Mouse (Mus musculus) olfactory bulb, adult 2 months (tissue): ENCODE results near the gene A930017K11Rik. TPM values are rescaled to one million over a fixed set of nuclear protein-coding genes. Genes with fewer than 3 reads are reported as not detected.

Experiments
- H3K27ac ChIP-seq: fragments of 200-500 bp; 2 replicates; pipeline ENCODE4 v1.5.1; 2012; ENCODE audit warnings: low read depth, low read length; ENCODE audit not compliant: insufficient read depth
- H3K4me1 ChIP-seq: fragments of 200-500 bp; 2 replicates; pipeline ENCODE4 v1.6.1; 2012; ENCODE audit warnings: low read length; ENCODE audit not compliant: control insufficient read depth, insufficient read depth
- H3K4me3 ChIP-seq: fragments of 200-500 bp; 2 replicates; pipeline ENCODE4 v1.5.1; 2012; ENCODE audit warnings: mild to moderate bottlenecking, low read depth, low read length, moderate library complexity; ENCODE audit not compliant: insufficient read depth
- CTCF ChIP-seq: fragments of 200-500 bp; IDR thresholded peaks from 2 replicates; pipeline ENCODE4 v1.5.1; 2012; ENCODE audit warnings: low read depth, mild to moderate bottlenecking, low read length, moderate library complexity; ENCODE audit not compliant: insufficient read depth
- POLR2A ChIP-seq: fragments of 200-500 bp; IDR thresholded peaks from 2 replicates; pipeline ENCODE4 v1.6.1; 2012; ENCODE audit warnings: mild to moderate bottlenecking, low read depth, low read length, moderate library complexity; ENCODE audit not compliant: insufficient read depth
- WGBS: fragments of 180-500 bp; shearing (Covaris S2); methylation state at CpG from one replicate; pipeline ENCODE4 v1.1.7; 2018; 5-methylcytosine and 5-hydroxymethylcytosine counted together
- polyA plus RNA-seq: library from polyadenylated mRNA; stranded (reverse); fragments of >200 nt; gene quantifications from 2 replicates; pipeline ENCODE4 v1.2.4, GENCODE M21; 2012; ENCODE audit warnings: low replicate concordance; ENCODE audit not compliant: missing spikeins, insufficient read depth, insufficient read length

Gene A930017K11Rik
- polyA plus RNA-seq, 1 experiment = not detected

DNA sequence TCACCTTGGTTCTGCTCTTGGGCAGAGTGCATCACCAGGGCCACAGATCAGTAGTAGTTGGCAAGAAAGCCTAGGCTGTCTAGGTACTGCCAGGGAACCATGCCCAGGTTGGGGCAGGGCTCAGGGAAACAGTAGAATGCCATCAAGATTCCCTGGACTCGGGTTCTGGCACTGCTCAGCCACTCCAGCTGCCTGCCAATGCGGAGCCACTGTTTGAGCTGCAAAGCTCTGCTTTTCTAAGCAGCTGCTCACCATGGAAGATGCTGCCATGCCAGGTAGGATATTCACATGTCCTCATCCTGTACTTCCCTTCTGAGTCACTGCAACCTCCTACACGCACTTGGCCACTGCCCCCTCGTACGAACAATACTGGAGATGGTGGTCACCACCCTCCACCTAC lies 28.5 kb upstream of the A930017K11Rik start:
- H3K4me3 ChIP-seq = no peak overlapping the region
- 31% methylated on average over 5 of the region's 5 CpGs for WGBS
- H3K27ac ChIP-seq = no peak overlapping the region
- peaks cover 19% of the 10 kb centered on the region for H3K4me1 ChIP-seq
- TF ChIP-seq POLR2A = no peak
- TF ChIP-seq CTCF = no peak

DNA sequence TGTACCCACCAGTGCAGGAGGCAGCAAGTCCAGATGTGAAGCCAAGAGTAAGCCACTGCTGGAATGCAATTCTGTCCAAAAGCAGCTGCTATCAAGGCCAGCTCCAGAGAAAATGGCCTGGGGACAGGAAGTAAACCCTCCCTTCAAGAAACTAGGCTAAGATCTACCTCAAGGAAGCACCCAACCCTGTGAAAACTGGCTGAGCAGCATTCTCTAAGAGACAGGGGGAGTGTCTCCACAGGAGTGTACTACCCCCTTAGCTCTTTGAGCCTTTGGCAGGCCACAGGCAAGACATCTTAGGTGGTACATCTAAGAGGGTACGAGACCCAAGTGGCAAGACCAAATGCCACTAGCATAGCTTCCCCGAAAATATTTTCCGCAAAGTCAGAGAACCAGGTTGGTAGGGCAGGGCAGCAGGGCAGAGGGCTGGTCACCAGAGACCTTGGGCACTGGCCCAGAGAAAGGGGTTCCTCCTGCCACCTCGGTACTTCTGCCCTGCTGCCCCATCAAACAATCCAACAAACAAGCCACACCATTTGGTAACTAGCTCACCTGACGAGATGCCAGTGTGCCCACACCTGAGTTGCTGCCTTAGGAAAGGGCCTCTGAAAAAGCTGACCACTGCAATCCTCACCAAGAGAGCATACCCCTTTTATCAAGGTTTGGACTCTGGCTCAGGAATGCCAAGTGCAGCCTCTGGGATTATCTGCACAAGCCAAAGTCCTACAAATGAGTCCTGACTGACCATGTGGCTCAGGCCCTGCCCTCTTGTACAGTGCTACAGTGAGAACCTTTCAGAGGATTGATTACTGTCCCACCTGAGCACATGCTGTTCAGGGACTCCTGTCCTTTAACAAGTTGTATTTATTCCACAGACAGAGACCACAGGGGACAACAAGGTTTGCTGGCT lies 27.7 kb upstream of the A930017K11Rik start:
- Histone ChIP-seq H3K4me3 (no peak overlapping the region), H3K27ac (no peak overlapping the region), H3K4me1 (peaks cover 19% of the 10 kb centered on the region)
- no peak for TF ChIP-seq POLR2A
- no peak for TF ChIP-seq CTCF
- WGBS = 93% methylated on average over 5 of the region's 5 CpGs

DNA sequence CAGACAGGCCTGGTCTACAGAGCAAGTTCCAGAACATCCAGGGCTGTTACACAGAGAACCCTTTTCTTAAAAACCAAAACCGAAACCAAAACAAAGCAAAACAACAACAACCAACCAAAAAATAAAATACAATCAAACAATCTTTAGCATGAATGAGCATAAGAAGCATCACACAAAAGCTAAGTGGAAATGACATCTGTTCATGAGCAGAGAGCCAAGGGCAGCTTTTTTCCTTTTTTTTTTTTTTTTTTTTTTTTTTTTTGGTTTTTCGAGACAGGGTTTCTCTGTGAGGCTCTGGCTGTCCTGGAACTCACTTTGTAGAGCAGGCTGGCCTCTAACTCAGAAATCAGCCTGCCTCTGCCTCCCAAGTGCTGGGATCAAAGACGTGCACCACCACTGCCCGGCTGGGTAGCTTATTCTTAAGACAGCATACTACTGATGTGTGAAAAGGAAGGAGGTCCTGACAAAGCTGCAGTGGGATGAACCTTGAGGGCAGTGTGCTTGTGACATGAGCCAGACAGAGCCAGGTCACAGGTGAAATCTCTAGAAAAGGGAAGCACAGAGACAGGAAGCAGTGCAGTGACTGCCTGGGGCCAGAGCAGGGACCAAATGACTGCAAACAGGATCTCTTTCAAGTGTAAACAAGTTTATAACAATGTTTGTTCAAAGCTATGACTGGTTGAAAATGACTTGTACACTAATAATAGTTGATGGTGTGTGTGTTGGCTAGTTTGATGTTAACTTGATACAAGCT lies 18.8 kb upstream of the A930017K11Rik start:
- TF ChIP-seq POLR2A (no peak), CTCF (no peak)
- H3K27ac ChIP-seq = no peak overlapping the region
- 79% methylated on average over 4 of the region's 4 CpGs for WGBS
- H3K4me1 ChIP-seq = peaks cover 2% of the 10 kb centered on the region; the same call in 1 of the 2 replicates
- H3K4me3 ChIP-seq = no peak overlapping the region

DNA sequence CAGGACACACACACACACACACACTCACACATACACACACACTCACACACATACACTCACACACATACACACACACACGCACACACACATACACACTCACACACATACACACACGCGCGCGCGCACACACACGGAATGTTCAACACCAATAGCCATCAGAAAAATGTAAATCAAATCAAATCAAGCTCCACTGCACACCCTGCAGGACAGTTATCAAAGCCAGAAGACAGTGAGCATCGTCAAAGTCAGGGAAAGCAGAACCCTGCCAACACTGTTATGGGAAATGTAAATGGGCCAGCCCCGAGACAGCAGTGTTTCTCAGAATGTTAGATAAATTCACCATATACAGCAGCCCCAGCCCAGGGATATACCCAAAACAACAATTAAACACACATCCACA lies 18.1 kb upstream of the A930017K11Rik start:
- 87% methylated on average over 9 of the region's 9 CpGs for WGBS
- no peak overlapping the region for H3K27ac ChIP-seq

DNA sequence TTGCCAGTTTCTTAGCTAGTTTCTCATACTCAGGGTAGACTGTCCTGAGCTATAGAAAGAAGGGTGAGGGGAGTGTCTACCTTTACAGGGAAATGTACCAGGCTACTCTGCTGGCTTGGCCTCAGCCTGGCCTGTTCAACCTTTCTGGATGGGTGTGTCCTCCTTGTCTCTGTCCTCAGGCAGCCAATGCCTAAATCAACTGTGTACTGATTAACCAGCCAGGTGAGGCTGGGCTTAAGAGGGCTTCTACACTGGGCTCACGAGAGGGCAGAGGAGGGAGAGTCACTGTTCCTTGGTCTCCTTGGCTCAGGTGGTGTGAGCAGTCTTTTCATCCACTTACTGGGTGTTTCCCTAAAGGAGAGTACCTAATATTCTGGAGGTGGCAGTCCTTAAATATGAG lies 15.8 kb upstream of the A930017K11Rik start:
- H3K27ac ChIP-seq = no peak overlapping the region
- H3K4me1 ChIP-seq = peaks cover 2% of the 10 kb centered on the region; the same call in 1 of the 2 replicates
- WGBS = 87% methylated on average over 1 of the region's 1 CpGs
- H3K4me3 ChIP-seq = no peak overlapping the region
- no peak for TF ChIP-seq POLR2A
- no peak for TF ChIP-seq CTCF

More for the DNA sequence above, 18.1 kb upstream of the A930017K11Rik start:
- Histone ChIP-seq H3K4me1 (peaks cover 2% of the 10 kb centered on the region; the same call in 1 of the 2 replicates), H3K4me3 (no peak overlapping the region)
- TF ChIP-seq CTCF (no peak), POLR2A (no peak)

DNA sequence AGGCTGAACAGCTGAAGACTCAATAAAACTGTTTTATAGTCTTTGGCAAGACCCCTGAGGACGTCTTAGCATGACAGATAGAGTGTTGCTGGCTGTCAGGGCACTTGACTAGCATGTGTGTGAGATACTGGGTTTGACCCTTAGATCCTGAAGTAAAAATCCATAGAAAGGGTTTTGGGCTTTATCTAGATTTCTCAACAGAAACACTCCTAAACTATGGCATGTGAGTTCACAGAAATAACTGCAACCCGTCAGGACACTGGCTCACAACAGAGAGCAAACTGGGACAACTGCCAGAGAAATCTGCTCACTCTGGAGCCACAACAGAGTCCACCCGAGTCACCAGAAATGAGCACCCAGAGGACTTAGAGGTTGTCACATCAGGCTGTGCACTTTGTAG lies 15.3 kb upstream of the A930017K11Rik start:
- TF ChIP-seq POLR2A (no peak), CTCF (no peak)
- Histone ChIP-seq H3K4me3 (no peak overlapping the region), H3K27ac (no peak overlapping the region), H3K4me1 (peaks cover 2% of the 10 kb centered on the region; the same call in 1 of the 2 replicates)
- WGBS = 23% methylated on average over 3 of the region's 3 CpGs

DNA sequence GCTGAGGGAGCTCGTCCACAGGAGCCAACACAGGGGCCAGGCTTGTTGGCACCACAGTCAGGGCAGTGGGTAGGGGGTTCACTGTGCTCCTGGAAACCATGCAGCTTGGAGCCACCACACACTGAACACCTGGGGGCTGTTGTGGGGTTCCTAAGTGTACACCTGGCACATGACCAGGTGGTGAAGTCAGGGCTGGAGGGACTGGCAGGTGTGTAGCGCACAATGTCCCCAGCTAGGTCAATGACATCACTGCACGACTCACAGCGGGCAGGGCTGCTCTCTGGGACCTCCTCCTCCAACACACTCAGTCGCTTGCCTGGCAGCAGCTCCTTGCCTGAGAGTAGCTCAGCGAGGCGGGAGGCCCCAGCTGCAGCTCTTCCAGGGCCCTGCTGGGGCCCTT lies 11.9 kb upstream of the A930017K11Rik start:
- no peak overlapping the region for H3K27ac ChIP-seq
- 64% methylated on average over 7 of the region's 7 CpGs for WGBS
- peaks cover 2% of the 10 kb centered on the region; the same call in 1 of the 2 replicates for H3K4me1 ChIP-seq
- H3K4me3 ChIP-seq = no peak overlapping the region
- TF ChIP-seq POLR2A = no peak
- no peak for TF ChIP-seq CTCF

DNA sequence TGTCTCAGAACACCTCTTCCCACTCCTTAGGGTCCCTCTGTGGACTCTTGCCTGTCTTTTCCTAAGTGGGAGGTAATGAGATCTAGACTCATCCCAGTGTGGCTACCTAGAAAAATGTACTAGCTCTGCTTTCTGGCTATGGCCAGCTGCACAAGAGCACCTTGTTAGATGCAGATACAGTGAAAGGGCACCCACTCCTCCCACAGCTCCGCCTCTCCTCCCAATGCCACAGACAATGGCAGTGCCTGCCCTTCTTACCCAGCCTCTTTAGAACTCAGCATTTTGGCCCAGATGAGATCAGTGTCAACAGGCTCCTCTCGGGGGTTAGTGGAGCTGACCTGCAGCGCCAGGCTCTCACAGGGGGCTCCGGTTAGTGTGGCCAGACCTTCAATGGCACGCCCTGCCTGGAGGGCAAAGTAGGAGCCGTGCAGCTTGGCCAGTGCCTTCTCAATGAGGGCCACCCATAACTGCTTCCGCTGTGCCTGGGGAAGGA lies 10.1 kb upstream of the A930017K11Rik start:
- Histone ChIP-seq H3K4me1 (no peaks in the 10 kb centered on the region), H3K4me3 (no peak overlapping the region), H3K27ac (no peak overlapping the region)
- TF ChIP-seq POLR2A (no peak), CTCF (no peak)
- WGBS = 90% methylated on average over 7 of the region's 7 CpGs

DNA sequence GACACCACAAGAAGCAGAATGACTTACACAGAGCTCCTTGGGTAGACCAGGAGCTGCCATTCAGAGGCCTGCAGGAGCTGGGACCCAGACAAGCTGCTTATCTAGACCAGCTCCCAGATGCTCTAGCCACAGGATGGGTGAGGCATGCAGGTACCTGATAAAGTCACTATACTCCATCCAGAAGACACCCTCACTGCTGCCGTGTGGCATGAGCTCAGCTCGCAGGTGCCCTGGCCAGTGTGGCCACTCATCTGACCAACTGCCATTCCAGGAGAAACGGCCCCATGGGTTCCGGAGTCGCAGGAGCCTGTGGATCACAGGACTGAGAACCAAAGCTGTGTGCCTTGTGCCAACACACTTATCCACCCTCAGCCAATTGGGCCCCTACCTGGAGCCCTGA lies 9.2 kb upstream of the A930017K11Rik start:
- 99% methylated on average over 5 of the region's 5 CpGs for WGBS
- Histone ChIP-seq H3K4me3 (no peak overlapping the region), H3K27ac (no peak overlapping the region), H3K4me1 (no peaks in the 10 kb centered on the region)
- no peak for TF ChIP-seq CTCF
- no peak for TF ChIP-seq POLR2A
